Mouse (Mus musculus) CH12.LX (cell line): ENCODE results near the gene Pigw. TPM values are rescaled to one million over a fixed set of nuclear protein-coding genes. Genes with fewer than 3 reads are reported as not detected.

ENCODE experiments used
- DNase-seq: peaks from one replicate; pipeline ENCODE4 v3.0.0-alpha.2; 2013; ENCODE audit errors: extremely low read depth
- H3K27ac ChIP-seq: 2 replicates; pipeline ENCODE4 v1.5.1; 2012; ENCODE audit warnings: low read depth, mild to moderate bottlenecking, control low read depth, moderate library complexity; ENCODE audit not compliant: insufficient read depth
- H3K27me3 ChIP-seq: replicated peaks from 2 replicates; pipeline ENCODE3; 2012; ENCODE audit warnings: inconsistent platforms
- H3K36me3 ChIP-seq, 2 experiments: replicated peaks in 1 of 2; 2 replicates each; pipeline versions ENCODE3 to v1.6.1; 2012; ENCODE audit warnings: inconsistent platforms in 1 of 2, low read length in 1 of 2, mild to moderate bottlenecking in 1 of 2, mixed read lengths in 1 of 2, moderate library complexity in 1 of 2; ENCODE audit not compliant: control insufficient read depth in 1 of 2, insufficient read depth in 1 of 2
- H3K4me1 ChIP-seq, 2 experiments: 2 replicates each; pipeline ENCODE4 v1.6.1; 2012; ENCODE audit warnings: inconsistent platforms in 1 of 2, moderate library complexity in 1 of 2; ENCODE audit not compliant: insufficient read depth in 2 of 2, control insufficient read depth in 1 of 2
- H3K4me2 ChIP-seq: 2 replicates; pipeline ENCODE4 v1.6.1; 2012; ENCODE audit warnings: low read depth, mild to moderate bottlenecking, control low read depth; ENCODE audit not compliant: poor library complexity, insufficient read depth, severe bottlenecking
- H3K4me3 ChIP-seq, 3 experiments: fragments of 150-350 bp in 1 of 3; sonication (generic) in 1 of 3; replicated peaks in 1 of 3; 2 replicates each; pipeline versions ENCODE3 to v1.5.1; 2011 to 2012; ENCODE audit warnings: low read depth in 2 of 3, low read length in 2 of 3, mild to moderate bottlenecking in 2 of 3, moderate library complexity in 2 of 3, control low read depth in 1 of 3, improper control_type of control experiment in 1 of 3, inconsistent platforms in 1 of 3, mixed read lengths in 1 of 3; ENCODE audit not compliant: poor library complexity in 1 of 3
- H3K79me2 ChIP-seq: replicated peaks from 2 replicates; pipeline ENCODE4 v1.6.1; 2012; ENCODE audit warnings: mild to moderate bottlenecking, moderate library complexity; ENCODE audit not compliant: control insufficient read depth, poor library complexity, insufficient read depth, severe bottlenecking; ENCODE audit errors: extremely low read depth
- H3K9ac ChIP-seq: 2 replicates; pipeline ENCODE4 v1.6.1; 2012; ENCODE audit warnings: low read depth, mild to moderate bottlenecking, control low read depth, moderate library complexity; ENCODE audit not compliant: insufficient read depth
- H3K9me3 ChIP-seq: replicated peaks from 2 replicates; pipeline ENCODE3; 2012; ENCODE audit warnings: low read length, inconsistent platforms, mixed read lengths
- BHLHE40 ChIP-seq: IDR thresholded peaks from 2 replicates; pipeline ENCODE4 v1.6.1; 2011; ENCODE audit warnings: mild to moderate bottlenecking, low read depth, low read length, improper control_type of control experiment
- CHD1 ChIP-seq: IDR thresholded peaks from 2 replicates; pipeline ENCODE4 v1.6.1; 2012; ENCODE audit warnings: low read depth, low read length, improper control_type of control experiment, inconsistent platforms
- CHD2 ChIP-seq: IDR thresholded peaks from 2 replicates; pipeline ENCODE4 v1.6.1; 2011; ENCODE audit warnings: low read length, improper control_type of control experiment
- CTCF ChIP-seq, 2 experiments: IDR thresholded peaks in 1 of 2; conservative IDR thresholded peaks in 1 of 2; 2 replicates each; pipeline ENCODE4 v1.5.1; 2011 to 2012; ENCODE audit warnings: low read depth in 2 of 2, low read length in 2 of 2, improper control_type of control experiment in 1 of 2, inconsistent platforms in 1 of 2, mild to moderate bottlenecking in 1 of 2, moderate library complexity in 1 of 2
- E2F4 ChIP-seq: IDR thresholded peaks from 2 replicates; pipeline ENCODE4 v1.6.1; 2011; ENCODE audit warnings: low read depth, low read length, improper control_type of control experiment; ENCODE audit not compliant: insufficient replicate concordance
- ELF1 ChIP-seq: IDR thresholded peaks from 2 replicates; pipeline ENCODE4 v1.6.1; 2014; ENCODE audit warnings: low read depth, mild to moderate bottlenecking, inconsistent platforms, low read length, improper control_type of control experiment
- EP300 ChIP-seq: IDR thresholded peaks from 2 replicates; pipeline ENCODE4 v1.6.1; 2011; ENCODE audit warnings: low read length, improper control_type of control experiment
- ETS1 ChIP-seq: conservative IDR thresholded peaks from 2 replicates; pipeline ENCODE4 v1.6.1; 2012; ENCODE audit warnings: low read depth, mild to moderate bottlenecking, inconsistent platforms, low read length, improper control_type of control experiment, moderate library complexity
- GABPA ChIP-seq: IDR thresholded peaks from 2 replicates; pipeline ENCODE4 v1.6.1; 2012; ENCODE audit warnings: low read depth, low read length, improper control_type of control experiment, inconsistent platforms; ENCODE audit not compliant: insufficient replicate concordance
- HCFC1 ChIP-seq: IDR thresholded peaks from 2 replicates; pipeline ENCODE4 v1.6.1; 2012; ENCODE audit warnings: low read depth, mild to moderate bottlenecking, inconsistent platforms, low read length, improper control_type of control experiment
- IRF4 ChIP-seq: IDR thresholded peaks from 2 replicates; pipeline ENCODE4 v1.6.1; 2014; ENCODE audit warnings: low read depth, mild to moderate bottlenecking, inconsistent platforms, low read length, improper control_type of control experiment
- JUND ChIP-seq: conservative IDR thresholded peaks from 2 replicates; pipeline ENCODE4 v1.6.1; 2011; ENCODE audit warnings: low read depth, low read length, improper control_type of control experiment
- KAT2A ChIP-seq: IDR thresholded peaks from 2 replicates; pipeline ENCODE4 v1.6.1; 2012; ENCODE audit warnings: low read length, improper control_type of control experiment, inconsistent platforms; ENCODE audit not compliant: insufficient replicate concordance
- MAFK ChIP-seq: IDR thresholded peaks from 2 replicates; pipeline ENCODE4 v1.6.1; 2011; ENCODE audit warnings: low read length, improper control_type of control experiment; ENCODE audit not compliant: insufficient replicate concordance
- MAX ChIP-seq: IDR thresholded peaks from 2 replicates; pipeline ENCODE4 v1.6.1; 2011; ENCODE audit warnings: low read length, improper control_type of control experiment
- MAZ ChIP-seq: IDR thresholded peaks from 2 replicates; pipeline ENCODE4 v1.6.1; 2012; ENCODE audit warnings: low read depth, mild to moderate bottlenecking, inconsistent platforms, low read length, improper control_type of control experiment, moderate library complexity
- MEF2A ChIP-seq: IDR thresholded peaks from 2 replicates; pipeline ENCODE4 v1.6.1; 2014; ENCODE audit warnings: low read depth, mild to moderate bottlenecking, inconsistent platforms, low read length, improper control_type of control experiment, borderline replicate concordance
- MXI1 ChIP-seq: IDR thresholded peaks from 2 replicates; pipeline ENCODE4 v1.6.1; 2011; ENCODE audit warnings: mild to moderate bottlenecking, low read depth, low read length, improper control_type of control experiment
- MYC ChIP-seq: IDR thresholded peaks from 2 replicates; pipeline ENCODE4 v1.6.1; 2011; ENCODE audit warnings: low read depth, mild to moderate bottlenecking, improper control_type of control experiment, low read length
- NELFE ChIP-seq: IDR thresholded peaks from 2 replicates; pipeline ENCODE4 v1.6.1; 2011; ENCODE audit warnings: low read depth, low read length, improper control_type of control experiment
- NRF1 ChIP-seq: IDR thresholded peaks from 2 replicates; pipeline ENCODE4 v1.6.1; 2014; ENCODE audit warnings: low read depth, mild to moderate bottlenecking, inconsistent platforms, low read length, improper control_type of control experiment, moderate library complexity
- PAX5 ChIP-seq: IDR thresholded peaks from 2 replicates; pipeline ENCODE4 v1.6.1; 2012; ENCODE audit warnings: low read length, inconsistent platforms, mixed read lengths
- POLR2A ChIP-seq: IDR thresholded peaks from 2 replicates; pipeline ENCODE4 v1.6.1; 2011; ENCODE audit warnings: low read depth, mild to moderate bottlenecking, improper control_type of control experiment, low read length
- POLR2AphosphoS2 ChIP-seq: IDR thresholded peaks from 2 replicates; pipeline ENCODE4 v1.6.1; 2011; ENCODE audit warnings: low read depth, low read length, improper control_type of control experiment
- RCOR1 ChIP-seq: conservative IDR thresholded peaks from 2 replicates; pipeline ENCODE4 v1.6.1; 2012; ENCODE audit warnings: low read depth, mild to moderate bottlenecking, inconsistent platforms, low read length, improper control_type of control experiment
- SIN3A ChIP-seq: IDR thresholded peaks from 2 replicates; pipeline ENCODE4 v1.6.1; 2012; ENCODE audit warnings: low read length, improper control_type of control experiment, inconsistent platforms
- TBP ChIP-seq: conservative IDR thresholded peaks from 2 replicates; pipeline ENCODE4 v1.6.1; 2011; ENCODE audit warnings: low read depth, low read length, improper control_type of control experiment
- TCF12 ChIP-seq: IDR thresholded peaks from 2 replicates; pipeline ENCODE4 v1.6.1; 2014; ENCODE audit warnings: low read depth, mild to moderate bottlenecking, inconsistent platforms, low read length, improper control_type of control experiment
- UBTF ChIP-seq: IDR thresholded peaks from 2 replicates; pipeline ENCODE4 v1.6.1; 2012; ENCODE audit warnings: low read depth, mild to moderate bottlenecking, inconsistent platforms, low read length, improper control_type of control experiment, moderate library complexity
- USF1 ChIP-seq: IDR thresholded peaks from 2 replicates; pipeline ENCODE4 v1.6.1; 2014; ENCODE audit warnings: low read depth, mild to moderate bottlenecking, inconsistent platforms, low read length, improper control_type of control experiment
- USF2 ChIP-seq: conservative IDR thresholded peaks from 2 replicates; pipeline ENCODE4 v1.6.1; 2011; ENCODE audit warnings: low read depth, low read length, improper control_type of control experiment
- ZC3H11A ChIP-seq: IDR thresholded peaks from 2 replicates; pipeline ENCODE4 v1.6.1; 2012; ENCODE audit warnings: low read depth, mild to moderate bottlenecking, inconsistent platforms, low read length, improper control_type of control experiment
- ZMIZ1 ChIP-seq: IDR thresholded peaks from 2 replicates; pipeline ENCODE4 v1.6.1; 2012; ENCODE audit warnings: low read depth, mild to moderate bottlenecking, inconsistent platforms, low read length, improper control_type of control experiment
- ZNF384 ChIP-seq: IDR thresholded peaks from 2 replicates; pipeline ENCODE4 v1.6.1; 2012; ENCODE audit warnings: low read depth, low read length, improper control_type of control experiment, inconsistent platforms
- dilution Hi-C: fragments of 300-500 bp; cut with MboI; formaldehyde crosslinking; loops from 2 replicates; pipeline ENCODE4 v1.14.3; 2020; ENCODE audit warnings: low sequenced_read_pairs; ENCODE audit not compliant: extremely low pct_unique_long_range_greater_than_20kb, extremely low pct_ligation_motif_present
- in situ Hi-C: fragments of 300-500 bp; cut with MboI; formaldehyde crosslinking; loops from 3 replicates; pipeline ENCODE4 v1.14.3; 2019; ENCODE audit warnings: low sequenced_read_pairs, low pct_ligation_motif_present, low pct_unique_long_range_greater_than_20kb, mixed read lengths
- polyA plus RNA-seq: library from polyadenylated mRNA; unstranded; fragments of >175 nt; gene quantifications from 2 replicates; pipeline ENCODE4 v1.2.1, GENCODE M21; 2012; ENCODE audit warnings: low read depth; ENCODE audit not compliant: insufficient read length
- total RNA-seq, 2 experiments: library from RNA; depleted of rRNA; stranded (reverse); fragments of 300-350 nt in 1 of 2; fragments of >200 nt in 1 of 2; gene quantifications; 2 replicates each; pipeline ENCODE4 v1.2.3; 2012 to 2014

The Pigw gene
- total and polyA plus RNA-seq, 3 experiments = 5.7 to 9.2 (median 6.5) TPM

DNA sequence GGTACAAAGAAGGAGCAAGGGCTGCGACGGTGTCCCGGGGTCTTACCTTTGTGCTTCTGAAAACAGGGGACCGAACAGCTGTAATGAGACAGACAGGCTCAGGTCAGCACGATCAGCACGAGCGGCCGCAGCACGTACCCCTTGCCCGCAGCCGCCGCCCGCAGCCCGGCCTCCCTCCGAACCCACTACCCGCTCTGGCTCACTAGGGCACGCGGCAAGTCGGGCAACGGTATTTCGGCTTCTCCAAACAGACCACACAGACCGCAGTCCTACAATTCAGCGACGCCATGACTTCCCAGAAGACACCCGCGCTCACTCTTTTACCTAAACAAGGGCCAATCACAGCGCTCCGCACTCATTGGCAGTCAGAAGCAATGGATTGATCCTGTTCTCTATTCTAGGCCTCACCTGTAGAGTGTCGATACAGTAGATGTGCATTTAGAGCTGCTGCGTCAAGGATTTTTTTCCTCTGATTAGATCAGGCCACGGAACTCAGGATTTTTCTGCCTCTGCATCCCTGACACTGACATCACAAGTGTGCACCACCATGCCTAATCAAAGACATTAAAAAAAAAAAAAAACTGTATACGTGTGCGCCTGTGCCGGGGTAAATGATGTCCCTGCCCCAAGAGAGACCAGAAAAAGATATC, 36.1 kb upstream of the Pigw start, which contains the start of gene Znhit3:
TSS of gene Znhit3 (minus strand) at position 314 of the 650 bp plus-strand sequence.
- Histone ChIP-seq H3K9me3 (no peaks in the 10 kb centered on the region), H3K79me2 (peaks cover 21% of the 10 kb centered on the region), H3K4me1 (peaks cover 6 to 37% of the 10 kb centered on the region in 2 experiments; a peak in 3 of 4 replicates), H3K27me3 (peaks cover 16% of the 10 kb centered on the region), H3K9ac (peak within 1 kb of the TSS; percentile 76), H3K4me3 (peak within 1 kb of the TSS; percentile 83 to 98 (median 93)), H3K4me2 (peak within 1 kb of the TSS; percentile 96), H3K27ac (0 out of 2 replicates have a peak within 1 kb of the TSS, but pooled peaks have one; percentile 18)
- dilution Hi-C loops = no loop called here
- DNase-seq = peak; percentile 95
- TF ChIP-seq ZNF384 = peak; percentile 79
- peak; percentile 94 for TF ChIP-seq NELFE
- no peak for TF ChIP-seq CHD1
- TF ChIP-seq E2F4 = peak; percentile 93; the same call in 1 of the 2 replicates
- peak; percentile 74 for TF ChIP-seq TCF12
- peak; percentile 78; the same call in 1 of the 2 replicates for TF ChIP-seq MYC
- TF ChIP-seq PAX5 = no peak
- peak; percentile 25; the same call in 1 of the 2 replicates for TF ChIP-seq JUND
- TF ChIP-seq ELF1 = peak; percentile 80
- TF ChIP-seq IRF4 = 0 out of 2 replicates have a peak, but pooled peaks have one; percentile 57
- TF ChIP-seq MAX = peak; percentile 58
- no peak for TF ChIP-seq ETS1
- peak; percentile 32; the same call in 1 of the 2 replicates for TF ChIP-seq BHLHE40
- TF ChIP-seq EP300 = no peak
- peak; percentile 80; the same call in 1 of the 2 replicates for TF ChIP-seq CHD2
- no peak for TF ChIP-seq ZC3H11A
- TF ChIP-seq CTCF (conservative IDR thresholded peaks at IDR 0.05 in 1 of 2, IDR thresholded peaks at IDR 0.05 in 1 of 2; ENCODE audit: low read depth in 2 of 2, low read length in 2 of 2) = no peak
- no peak for TF ChIP-seq UBTF
- peak; percentile 81 for TF ChIP-seq MXI1
- peak; percentile 90 for TF ChIP-seq POLR2A
- TF ChIP-seq KAT2A = peak; percentile 95; the same call in 1 of the 2 replicates
- peak; percentile 94 for TF ChIP-seq TBP
- TF ChIP-seq USF2 = 0 out of 2 replicates have a peak, but pooled peaks have one; percentile 22
- no peak for TF ChIP-seq MAZ
- peak; percentile 55 for TF ChIP-seq MEF2A
- TF ChIP-seq MAFK = peak; percentile 73; the same call in 1 of the 2 replicates
- peak; percentile 55; the same call in 1 of the 2 replicates for TF ChIP-seq POLR2AphosphoS2
- peak; percentile 64 for TF ChIP-seq NRF1
- peak; percentile 66; the same call in 1 of the 2 replicates for TF ChIP-seq GABPA
- no peak for TF ChIP-seq RCOR1
- no peak for TF ChIP-seq USF1
- peak; percentile 100 for TF ChIP-seq SIN3A
- peak; percentile 59; the same call in 1 of the 2 replicates for TF ChIP-seq ZMIZ1
- peak; percentile 96 for TF ChIP-seq HCFC1
- TF ChIP-seq, all 38 proteins: peak for 24
- H3K36me3 ChIP-seq = peaks cover 25 to 31% of the 10 kb centered on the region in 2 experiments
- in situ Hi-C loops = loop anchor here (5.0 to 10.0 kb wide), 4 partner anchors 39 to 339 kb away; no protein-coding TSS in a partner anchor
